Mouse (Mus musculus) cerebellum, postnatal 25 days (tissue): ENCODE results near the gene Retnlg.
"Not testable (repeated sequence)": the region's sequence is repeated elsewhere in the genome, so short reads cannot be mapped to it uniquely, and the experiment has no call there.

ENCODE experiments used
- DNase-seq, 2 experiments: peaks; one replicate each; pipeline ENCODE4 v3.0.0; 2021; ENCODE audit warnings: mixed read lengths in 2 of 2

The Retnlg gene

GRCm38 (mm10) chr16:48872321-48872720 is at the start of gene Retnlg:
Gene Retnlg (plus strand): TSS chr16:48872621.
- no peak for DNase-seq

- no peak for DNase-seq
Measured at GRCm38 (mm10) chr16:48826474-48826873, 45.9 kb upstream of the Retnlg start.

GRCm38 (mm10) chr16:48827625-48828024 is 44.8 kb upstream of the Retnlg start:
- no peak for DNase-seq

GRCm38 (mm10) chr16:48829060-48829459 is 43.4 kb upstream of the Retnlg start:
- no peak for DNase-seq

GRCm38 (mm10) chr16:48832055-48832454 is 40.4 kb upstream of the Retnlg start:
- DNase-seq = no peak

- not testable (repeated sequence) for DNase-seq
Measured at GRCm38 (mm10) chr16:48833626-48834025, 38.8 kb upstream of the Retnlg start.

GRCm38 (mm10) chr16:48842266-48842665 is 30.2 kb upstream of the Retnlg start, which contains the start of gene Retnla:
Gene Retnla (plus strand): TSS chr16:48842551.
- no peak for DNase-seq

- no peak for DNase-seq
Measured at GRCm38 (mm10) chr16:48843671-48844386, 28.6 kb upstream of the Retnlg start.

- not testable (repeated sequence) for DNase-seq
Measured at GRCm38 (mm10) chr16:48865004-48865403, 7.4 kb upstream of the Retnlg start.

GRCm38 (mm10) chr16:48867690-48868089 is 4.7 kb upstream of the Retnlg start:
- DNase-seq = no peak

- DNase-seq = no peak
Measured at GRCm38 (mm10) chr16:48868663-48869062, 3.8 kb upstream of the Retnlg start.

- DNase-seq = no peak
Measured at GRCm38 (mm10) chr16:48869671-48870070, 2.8 kb upstream of the Retnlg start.

- no peak for DNase-seq
Measured at GRCm38 (mm10) chr16:48871754-48872153, 667 bp upstream of the Retnlg start.

- no peak for DNase-seq
Measured at GRCm38 (mm10) chr16:48890733-48891132, 18.3 kb downstream of the Retnlg start.

- DNase-seq = no peak
Measured at GRCm38 (mm10) chr16:48899868-48900267, 27.4 kb downstream of the Retnlg start.

- no peak for DNase-seq
Measured at GRCm38 (mm10) chr16:48911184-48911583, 38.8 kb downstream of the Retnlg start.

GRCm38 (mm10) chr16:48913206-48913605 is 40.8 kb downstream of the Retnlg start:
- DNase-seq = no peak

- no peak for DNase-seq
Measured at GRCm38 (mm10) chr16:48923724-48924123, 51.3 kb downstream of the Retnlg start.
